Mouse (Mus musculus) c-Kit-positive CD71-negative TER-119-negative erythroid progenitor cells, embryonic 14.5 days (primary cell): ENCODE measurements around the gene Fam98c.
A peak's percentile ranks its signal among the peaks of the same experiment; 100 is the strongest.
"Not testable (repeated sequence)": the region's sequence is repeated elsewhere in the genome, so short reads cannot be mapped to it uniquely, and the experiment has no call there.

Source experiments
- DNase-seq: peaks from one replicate; pipeline ENCODE4 v3.0.0-alpha.2; 2013; ENCODE audit warnings: low read depth

The Fam98c gene

GRCm38 (mm10) chr7:29155838-29156782 lies at the start of gene Fam98c:
TSS of gene Fam98c (minus strand) at chr7:29156234.
- peak; percentile 76 for DNase-seq

GRCm38 (mm10) chr7:29202577-29202976 lies 46.5 kb upstream of the Fam98c start:
- DNase-seq = no peak

GRCm38 (mm10) chr7:29194230-29194629 lies 38.2 kb upstream of the Fam98c start:
- not testable (repeated sequence) for DNase-seq

- DNase-seq = not testable (repeated sequence)
These were observed 25.3 kb upstream of the Fam98c start for GRCm38 (mm10) chr7:29181323-29181722.

GRCm38 (mm10) chr7:29180854-29181236 lies 24.8 kb upstream of the Fam98c start:
- no peak for DNase-seq

GRCm38 (mm10) chr7:29180077-29180853 lies 24.2 kb upstream of the Fam98c start, which contains the start of gene Psmd8:
TSS of gene Psmd8 (minus strand) at chr7:29180701.
- DNase-seq = peak; percentile 92

GRCm38 (mm10) chr7:29179323-29179722 lies 23.3 kb upstream of the Fam98c start:
- no peak for DNase-seq

GRCm38 (mm10) chr7:29178106-29178505 lies 22.1 kb upstream of the Fam98c start:
- no peak for DNase-seq

- no peak for DNase-seq
These were observed 16.5 kb upstream of the Fam98c start for GRCm38 (mm10) chr7:29172390-29173016.

- DNase-seq = no peak
These were observed 15.6 kb upstream of the Fam98c start for GRCm38 (mm10) chr7:29171562-29172097.

- no peak for DNase-seq
These were observed 14.9 kb upstream of the Fam98c start for GRCm38 (mm10) chr7:29170755-29171561.

GRCm38 (mm10) chr7:29170066-29170754 lies 14.2 kb upstream of the Fam98c start, which contains the start of the genes Ggn and Spred3:
TSS of gene Ggn (plus strand) at chr7:29170210.
TSS of gene Spred3 (minus strand) at chr7:29170411.
- peak; percentile 83 for DNase-seq

GRCm38 (mm10) chr7:29169231-29170065 lies 13.4 kb upstream of the Fam98c start:
- DNase-seq = peak; percentile 70

- no peak for DNase-seq
These were observed 12.8 kb upstream of the Fam98c start for GRCm38 (mm10) chr7:29168791-29169230.

- no peak for DNase-seq
These were observed 12.2 kb upstream of the Fam98c start for GRCm38 (mm10) chr7:29168121-29168695.

- DNase-seq = no peak
These were observed 11.6 kb upstream of the Fam98c start for GRCm38 (mm10) chr7:29167656-29168055.

- DNase-seq = no peak
These were observed 6.9 kb upstream of the Fam98c start for GRCm38 (mm10) chr7:29162750-29163525.

GRCm38 (mm10) chr7:29162294-29162693 lies 6.3 kb upstream of the Fam98c start:
- DNase-seq = no peak
